ENCODE assay signal across 9 mouse cellular contexts in the genomic region with DNA sequence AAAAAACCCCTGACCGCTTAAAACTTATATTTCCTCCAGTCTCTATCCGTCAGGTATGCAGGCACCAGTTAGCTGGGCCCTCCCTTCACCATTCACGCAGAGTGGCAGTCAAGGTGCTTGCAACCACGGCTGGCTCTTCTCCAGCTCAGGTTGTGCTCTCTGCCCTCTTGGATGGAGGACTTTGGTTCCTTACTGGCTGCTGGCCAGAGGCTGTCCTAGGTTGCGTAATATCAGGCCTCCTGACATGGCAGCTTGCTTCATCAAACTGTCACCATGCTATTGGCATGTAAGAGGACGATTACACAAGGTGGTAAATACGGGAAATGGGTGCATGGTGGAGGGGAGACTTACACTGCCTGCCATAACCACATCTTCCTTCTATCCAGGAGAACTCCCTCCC.
DNase-seq lines count a peak whose midpoint lies in the region.
"Had no signal": no experiment of that assay in that cellular context is flagged by ENCODE, and none has a peak within 500 bp of the region (broad histone marks: within the 10 kb centered on the region; RNA-seq: fewer than 3 reads in every experiment).

No protein-coding gene starts in this region.

- DNase-seq in urinary bladder, postnatal 14 days (ENCODE audit: low spot score) = peak; percentile 21
- no peak for DNase-seq in urinary bladder, postnatal 25 days (ENCODE audit: low spot score)
- peak; percentile 79 for DNase-seq in kidney, postnatal 14 days
- DNase-seq in lung, postnatal 14 days = peak; percentile 78
- DNase-seq in cerebellum, postnatal 36 days = no peak
- no peak for DNase-seq in right cerebral cortex, postnatal 25 days
- DNase-seq in spleen, adult 18-20 months = no peak
- DNase-seq: gastrocnemius, postnatal 10 days; thymus, postnatal 36 days had no signal

Comparison
In these comparisons a context has a peak if more than half of its experiments do, and no peak if none do; other contexts are left out.
1. DNase-seq: peak in urinary bladder, postnatal 14 days (single experiment), kidney, postnatal 14 days (single experiment) and lung, postnatal 14 days (single experiment); none in urinary bladder, postnatal 25 days (single experiment), cerebellum, postnatal 36 days (0 of 2), right cerebral cortex, postnatal 25 days (single experiment) and spleen, adult 18-20 months (0 of 2).